Mouse (Mus musculus) ovary, postnatal 36 days (tissue): ENCODE results near the gene Tfap2c.

Experiments
- DNase-seq: peaks from one replicate; pipeline ENCODE4 v3.0.0; 2022; ENCODE audit warnings: low spot score, mixed read lengths

Tfap2c gene

DNA sequence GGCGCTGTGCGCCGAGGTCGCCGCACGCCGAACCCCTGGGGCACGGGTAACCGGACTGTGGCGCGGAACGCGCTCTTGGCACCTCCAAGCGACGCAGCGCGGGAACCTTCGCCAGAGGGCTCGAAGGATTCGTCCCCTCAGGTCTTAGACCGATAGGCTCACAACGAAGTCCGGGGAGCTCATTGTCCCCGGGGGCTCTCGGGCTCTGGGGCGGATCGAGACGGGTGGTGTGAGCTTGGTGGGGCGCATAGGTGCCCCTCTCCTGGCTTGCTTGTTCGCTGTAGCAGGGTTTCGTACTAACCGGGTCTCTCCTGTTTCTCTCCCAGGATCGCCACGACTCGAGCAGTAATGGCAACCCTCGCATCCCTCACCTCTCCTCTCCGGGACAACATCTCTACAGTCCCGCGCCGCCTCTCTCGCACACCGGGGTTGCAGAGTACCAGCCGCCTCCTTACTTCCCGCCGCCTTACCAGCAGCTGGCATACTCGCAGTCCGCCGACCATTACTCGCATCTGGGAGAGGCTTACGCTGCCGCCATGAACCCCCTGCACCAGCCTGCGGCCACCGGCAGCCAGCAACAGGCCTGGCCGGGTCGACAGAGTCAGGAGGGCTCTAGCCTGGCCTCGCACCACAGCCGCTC, 1.8 kb downstream of the Tfap2c start:
- DNase-seq, result no peak

DNA sequence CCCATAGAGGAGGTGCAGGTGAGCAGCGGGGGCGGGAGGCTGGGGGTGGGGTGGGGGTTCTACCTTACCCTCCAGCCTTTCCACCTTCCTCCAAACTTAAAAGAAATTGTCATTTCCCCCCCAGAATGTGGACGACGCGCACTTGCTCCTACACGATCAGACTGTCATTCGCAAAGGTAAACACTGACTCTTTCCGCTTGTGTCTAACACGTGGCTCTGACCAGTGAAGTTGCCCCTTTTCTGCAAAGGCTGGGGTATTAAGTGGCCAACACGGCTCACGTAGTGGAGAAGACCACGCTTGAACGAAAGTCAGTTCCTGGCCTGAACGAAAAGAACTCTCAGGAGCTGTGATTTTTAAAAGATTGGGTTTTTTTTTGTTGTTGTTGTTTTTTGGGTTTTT, 2.5 kb downstream of the Tfap2c start:
- DNase-seq, result no peak

DNA sequence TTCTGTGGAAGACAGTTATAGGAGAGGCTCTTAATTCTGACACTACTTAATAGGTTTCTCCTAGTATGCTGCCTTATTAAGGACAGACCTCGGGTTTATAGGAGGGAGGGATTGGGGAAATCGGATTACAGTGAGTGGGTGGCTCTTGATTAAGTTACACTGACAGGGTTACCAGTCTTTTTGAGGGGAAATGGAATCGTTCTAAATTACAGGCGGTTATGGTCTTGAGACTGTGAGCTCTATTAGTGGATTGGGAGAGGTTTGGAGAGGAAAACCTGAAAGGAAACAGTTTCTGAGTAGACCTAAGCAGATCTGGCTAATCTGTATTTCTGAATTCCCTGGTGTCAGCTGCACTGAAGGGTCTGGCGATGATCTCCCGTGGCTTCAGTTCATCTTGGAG, 3.3 kb downstream of the Tfap2c start:
- DNase-seq, result no peak

DNA sequence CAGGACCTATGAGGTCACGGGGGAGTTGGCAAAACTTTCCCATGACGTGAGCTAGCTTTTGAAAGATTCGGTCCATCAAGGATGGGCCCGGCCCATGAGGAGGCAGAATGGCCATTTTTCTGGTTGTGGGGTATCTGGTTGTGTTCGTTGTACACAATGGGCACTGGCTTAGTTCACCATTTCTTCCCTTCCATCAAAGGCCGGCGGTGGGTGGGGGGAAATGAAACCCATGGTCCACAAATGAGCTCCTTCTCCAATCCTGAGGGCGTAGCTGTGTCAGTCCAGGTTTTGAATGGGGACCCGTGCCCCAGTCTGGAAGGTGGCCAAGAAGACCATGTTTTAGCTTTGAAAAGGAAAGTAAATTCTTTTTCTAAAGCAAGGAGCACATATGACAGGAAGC, 4.8 kb downstream of the Tfap2c start:
- DNase-seq, result no peak

DNA sequence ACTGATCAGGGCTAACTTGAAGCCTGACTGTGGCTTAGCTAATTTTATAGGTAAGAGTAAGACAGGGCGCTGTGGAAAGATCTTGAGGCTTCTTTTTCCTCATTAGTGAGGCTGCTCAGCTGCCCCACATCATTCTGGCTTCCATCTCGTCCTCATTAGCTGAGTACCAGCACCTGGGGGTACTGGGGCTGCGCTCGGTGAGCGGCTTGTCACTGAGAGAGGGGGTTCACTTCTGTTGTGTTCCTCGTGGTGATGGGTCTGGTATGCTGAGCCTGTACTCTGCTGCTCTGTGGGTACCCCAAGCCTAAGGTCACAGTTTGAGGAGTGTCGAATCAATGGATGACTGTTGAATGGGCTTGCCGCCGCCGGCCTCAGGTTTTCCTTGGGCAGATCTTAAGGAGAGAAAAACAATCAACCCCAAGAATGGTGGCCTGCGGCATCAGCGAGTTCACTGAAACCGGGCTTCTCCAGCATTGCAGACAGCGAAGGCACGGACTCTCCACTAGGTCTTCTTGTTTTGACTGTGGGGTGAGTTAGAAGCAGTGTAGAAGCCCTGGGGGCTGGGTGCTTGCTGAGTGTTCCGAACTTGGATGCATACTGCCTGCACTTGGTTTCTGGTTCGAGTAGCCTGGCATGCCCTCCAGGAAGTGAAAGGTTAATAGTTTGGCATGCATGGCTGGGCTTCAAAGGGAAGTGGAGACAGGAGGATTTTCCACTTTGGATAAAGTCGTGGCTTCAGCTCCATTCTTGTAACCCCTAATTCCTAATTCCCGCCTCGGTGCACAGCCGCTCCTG, 9.5 kb downstream of the Tfap2c start:
- no peak for DNase-seq

DNA sequence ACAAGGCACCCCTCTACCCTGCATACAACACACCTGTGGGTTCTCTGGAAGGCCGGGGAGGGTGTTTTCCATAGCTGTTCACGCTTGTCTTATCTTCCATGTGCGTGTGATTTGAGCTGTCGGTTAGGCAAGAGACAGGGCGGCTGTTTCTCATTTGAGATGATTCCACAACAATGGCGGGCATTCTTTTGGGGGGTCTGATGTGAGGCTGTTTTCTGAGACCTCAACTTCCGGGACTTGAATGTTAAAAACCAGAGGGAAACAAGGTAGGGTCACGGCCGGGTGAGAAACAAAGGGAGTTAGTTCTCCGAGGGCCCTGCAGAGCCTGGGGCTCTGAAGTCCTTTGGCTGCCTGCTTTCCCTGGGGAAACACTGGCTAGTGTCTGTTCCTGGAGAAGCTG, 11.6 kb downstream of the Tfap2c start:
- no peak for DNase-seq

DNA sequence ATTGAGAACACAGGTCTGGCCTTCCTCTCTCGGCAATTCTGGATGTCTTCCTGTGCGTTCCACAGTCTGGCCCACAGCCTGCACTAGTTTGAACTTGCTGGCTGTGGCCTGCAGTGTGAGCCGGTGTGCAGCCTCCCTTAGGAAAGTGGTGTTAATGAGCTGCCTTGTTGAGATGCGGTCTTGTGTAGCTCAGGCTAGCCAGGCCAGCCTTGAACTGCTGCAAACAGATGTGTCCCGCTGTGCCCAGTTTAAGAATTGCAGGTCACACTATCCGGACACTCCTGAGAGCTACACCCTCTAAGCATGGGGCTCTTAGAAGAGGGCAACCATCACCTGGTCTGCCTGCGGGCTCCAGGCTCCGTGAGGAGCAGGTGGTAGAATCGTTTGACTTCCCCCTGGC, 18.4 kb downstream of the Tfap2c start:
- no peak for DNase-seq

DNA sequence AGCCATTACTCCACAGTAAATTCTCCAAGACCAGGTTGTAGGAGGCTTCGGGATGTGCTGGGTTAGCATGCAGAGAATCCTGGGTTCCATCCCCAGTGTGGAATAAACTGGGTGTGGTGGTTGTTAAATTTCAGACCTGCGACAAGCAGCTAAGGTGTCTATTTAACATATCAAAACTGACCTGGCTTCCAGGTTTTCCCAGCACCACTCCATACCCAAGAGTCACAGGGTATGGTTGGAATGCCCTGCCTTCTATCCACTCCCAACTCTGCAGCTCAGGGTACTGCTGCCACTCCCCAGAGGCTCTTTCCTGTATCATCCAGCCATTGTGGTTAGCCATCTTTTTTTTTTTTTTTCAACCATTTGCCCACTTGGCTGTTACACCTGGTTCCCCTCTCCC, 19.1 kb downstream of the Tfap2c start:
- no peak for DNase-seq

DNA sequence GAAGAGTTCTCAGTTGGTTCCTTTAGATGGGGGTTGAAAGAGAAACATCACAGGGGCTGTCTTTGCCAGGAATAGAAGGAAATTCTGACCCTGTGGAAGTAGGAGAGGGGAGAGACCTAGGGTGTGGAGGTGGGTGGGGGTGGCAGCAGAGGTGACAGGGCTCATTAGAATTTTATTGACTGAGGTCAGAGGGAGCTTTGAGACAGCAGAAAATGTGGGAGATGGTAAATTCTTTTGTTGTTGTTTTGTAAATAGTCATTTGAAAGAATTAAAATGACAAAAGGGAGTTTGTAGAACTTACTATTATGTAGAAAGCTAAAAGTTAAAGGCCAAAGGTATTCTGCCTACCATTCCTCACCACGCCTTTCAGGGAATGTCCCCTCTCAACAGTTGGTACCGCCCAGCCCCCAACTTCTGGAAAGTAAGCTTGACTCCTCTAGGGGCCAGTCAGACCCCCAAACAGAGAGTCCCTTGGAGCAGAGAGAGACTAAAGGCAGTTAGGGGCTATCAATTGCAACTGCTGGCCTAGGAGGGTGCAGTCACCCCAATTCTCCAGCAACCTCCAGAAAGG, 27.9 kb downstream of the Tfap2c start:
- DNase-seq, result no peak

DNA sequence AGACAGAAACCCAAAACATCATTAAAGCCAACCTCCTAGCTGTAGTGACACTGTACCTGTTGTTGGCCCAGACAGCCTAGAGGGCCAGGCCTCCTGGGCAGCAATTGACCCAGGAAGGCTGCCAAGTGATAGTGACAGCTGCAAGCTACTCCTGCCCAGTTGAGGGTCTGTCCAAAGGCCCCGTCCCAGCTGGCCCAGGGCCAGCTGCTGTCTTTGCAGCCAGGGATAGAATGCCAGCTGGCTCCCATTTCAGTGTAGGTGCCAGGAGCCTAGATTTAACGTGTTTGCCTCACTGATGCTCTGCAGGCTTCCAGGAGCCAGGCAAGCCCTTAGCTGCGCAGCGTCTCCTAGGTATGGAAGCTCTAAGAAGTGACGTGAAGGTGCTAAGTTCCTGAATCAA, 29.8 kb downstream of the Tfap2c start:
- no peak for DNase-seq

DNA sequence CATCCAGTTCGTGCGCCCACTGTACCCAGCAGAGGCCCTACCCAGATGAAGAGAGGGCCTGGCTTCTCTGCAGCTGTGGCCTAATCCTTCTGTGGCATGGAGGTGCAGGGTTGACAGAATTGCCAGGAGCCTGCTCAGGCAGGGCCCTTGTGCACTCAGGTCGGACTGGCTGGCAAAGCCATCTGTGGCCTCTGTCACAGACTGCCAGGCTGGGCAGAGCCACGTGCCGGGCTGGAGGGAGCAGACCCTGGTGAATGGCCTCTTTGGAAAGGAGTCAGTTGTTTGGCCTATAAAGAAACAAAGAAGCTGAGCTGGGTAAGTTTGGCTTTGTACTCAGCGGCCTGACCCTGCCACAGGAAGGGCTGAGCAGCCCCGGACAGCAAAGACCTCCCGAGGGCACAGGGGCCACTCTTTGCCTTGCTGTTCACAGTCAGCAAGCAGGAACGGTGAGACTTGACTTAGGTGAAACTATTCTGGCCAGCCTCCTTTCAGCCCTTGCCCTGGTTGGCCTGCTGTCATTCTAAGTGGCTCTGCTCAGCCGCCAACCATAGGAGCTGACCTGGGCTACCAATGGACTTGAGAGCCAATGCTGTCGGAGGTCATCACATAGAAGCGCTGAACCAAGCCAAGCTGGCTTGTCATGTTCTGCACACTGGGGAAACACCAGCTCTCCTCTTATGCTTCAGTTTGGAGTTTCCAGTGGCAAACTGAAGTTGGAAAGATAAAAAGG, 31.3 kb downstream of the Tfap2c start:
- no peak for DNase-seq

DNA sequence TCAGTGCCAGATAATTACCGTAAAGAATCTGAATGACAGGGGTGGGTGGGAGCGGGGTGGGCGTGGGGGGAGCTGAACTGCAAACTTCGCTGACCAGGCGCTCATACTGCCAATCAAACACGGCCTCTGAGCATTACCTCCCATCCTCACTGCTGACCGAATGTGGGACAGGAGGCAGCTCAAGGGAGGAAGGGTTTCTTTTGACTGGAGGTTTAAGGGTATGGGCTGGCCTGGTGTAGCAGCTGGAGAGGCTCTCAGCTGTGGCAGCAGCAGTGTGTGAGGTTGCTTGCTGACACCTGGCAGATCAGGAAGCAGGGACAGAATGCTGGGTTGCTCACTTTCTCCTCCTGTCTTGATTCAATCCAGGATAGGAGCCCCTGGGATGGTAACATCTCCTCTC, 33.9 kb downstream of the Tfap2c start:
- DNase-seq, result no peak

DNA sequence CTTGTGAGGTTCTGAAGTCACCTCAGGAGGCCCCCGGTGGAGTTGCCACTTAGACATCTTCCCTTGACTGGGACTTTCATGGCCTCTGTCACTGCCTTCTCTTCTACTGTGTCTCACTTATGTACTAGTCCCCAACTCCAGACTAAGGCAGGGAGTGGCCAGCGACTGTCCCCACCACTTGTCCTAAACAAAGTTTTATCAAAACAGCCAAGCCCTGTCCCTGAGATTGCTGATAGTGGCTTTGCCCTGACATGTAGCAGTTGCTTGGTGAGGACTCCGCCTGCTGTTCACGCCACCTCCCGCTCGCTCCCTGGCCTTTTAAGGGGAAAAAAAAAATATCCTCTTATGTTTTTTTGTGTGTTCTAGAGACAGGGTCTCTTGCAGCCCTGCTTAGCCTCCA, 35.9 kb downstream of the Tfap2c start:
- DNase-seq, result no peak

DNA sequence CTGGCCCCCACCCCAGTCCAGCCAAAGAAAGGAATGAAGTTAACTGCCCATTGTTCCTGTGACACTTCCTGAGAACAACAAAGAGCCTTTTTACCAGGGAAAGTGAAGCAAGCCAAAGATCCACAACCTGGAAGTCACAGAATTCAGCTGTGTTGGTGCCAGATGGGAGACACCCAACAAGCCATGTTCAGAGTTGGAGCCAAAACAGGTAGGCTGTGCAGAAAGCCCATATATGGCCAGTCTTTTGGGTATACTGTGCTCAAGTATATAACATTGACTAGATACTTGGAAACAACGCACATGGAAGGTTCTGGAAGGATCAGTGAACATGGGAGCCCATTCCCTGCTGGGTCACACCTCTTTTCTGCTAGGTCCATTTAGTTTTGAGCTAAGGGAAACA, 39.7 kb downstream of the Tfap2c start:
- DNase-seq, result no peak

DNA sequence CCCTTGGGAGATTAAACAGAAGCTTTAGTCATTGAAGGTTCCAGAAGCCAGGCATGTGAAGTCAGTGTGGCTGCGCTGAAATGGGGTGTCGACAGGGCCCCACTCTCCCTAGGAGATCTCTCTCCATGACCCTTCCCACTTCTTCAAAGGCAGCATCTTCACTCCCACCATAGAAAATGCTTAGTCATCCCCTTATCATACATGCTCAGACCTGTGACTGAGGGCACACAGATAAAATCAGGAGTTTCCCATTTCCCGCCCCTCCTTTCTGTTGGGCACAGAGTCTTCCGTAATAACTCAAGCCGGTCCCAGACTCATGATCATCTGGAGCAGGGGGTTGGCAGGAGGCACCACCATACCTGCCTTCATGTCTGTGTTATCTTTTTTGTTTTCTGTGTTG, 41.4 kb downstream of the Tfap2c start:
- no peak for DNase-seq

DNA sequence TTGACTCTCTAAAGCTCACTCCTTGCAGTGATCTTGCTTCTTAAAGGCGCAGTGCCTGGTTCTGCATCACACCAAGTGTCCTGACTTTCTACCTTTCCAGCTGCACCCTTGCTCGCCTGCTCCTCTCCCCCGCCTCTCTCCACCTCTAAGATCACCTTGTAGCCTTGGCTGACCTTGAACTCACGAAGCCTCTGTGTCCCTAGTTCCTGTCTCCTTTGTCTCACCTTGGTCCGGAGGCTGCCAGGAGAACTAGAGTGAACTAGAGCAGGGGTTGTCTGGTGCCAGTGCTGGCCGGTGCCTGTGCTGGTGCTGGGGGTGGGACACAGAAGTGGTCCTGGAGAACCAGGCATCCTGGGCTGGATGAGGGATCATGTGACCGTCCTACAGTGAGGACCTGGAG, 44.9 kb downstream of the Tfap2c start:
- no peak for DNase-seq

DNA sequence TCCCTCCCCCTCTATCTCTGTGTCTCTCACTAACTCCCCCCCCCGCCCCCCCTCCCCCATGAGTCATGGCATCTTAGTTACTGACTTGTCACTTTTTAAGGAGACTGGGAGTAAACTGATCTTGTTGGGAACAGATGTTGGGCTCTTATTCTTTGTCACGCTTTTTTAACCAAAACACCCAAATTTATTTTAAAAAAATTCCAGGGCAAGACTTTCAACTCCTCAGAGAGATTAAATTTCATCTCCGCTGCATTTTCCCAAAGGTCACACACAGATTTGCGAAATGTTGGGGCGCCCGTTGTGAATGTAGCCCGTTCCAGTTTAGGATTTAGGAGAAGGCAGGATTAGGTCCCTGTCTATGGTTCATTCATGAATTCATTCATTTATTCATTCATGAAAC, 47.7 kb downstream of the Tfap2c start:
- no peak for DNase-seq

DNA sequence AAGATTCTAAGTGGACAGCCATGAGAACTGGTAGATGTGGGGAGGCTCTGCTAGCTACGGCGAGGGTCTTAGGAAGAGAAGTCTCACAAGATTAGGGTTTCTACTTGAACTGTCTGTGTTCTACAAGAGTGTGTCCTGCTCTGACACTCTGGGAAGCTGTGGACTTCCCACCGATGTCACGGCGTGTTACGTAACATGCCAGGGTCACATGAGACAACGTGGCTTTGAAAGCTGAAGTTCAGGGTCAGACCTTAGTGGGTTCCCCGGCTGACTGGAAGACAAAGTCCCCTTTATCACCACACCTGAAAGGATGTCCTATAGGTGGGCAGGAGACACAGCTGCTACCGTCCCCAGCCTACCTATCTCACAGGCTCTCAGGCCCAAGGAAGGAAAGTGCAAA, 48.5 kb downstream of the Tfap2c start:
- no peak for DNase-seq

DNA sequence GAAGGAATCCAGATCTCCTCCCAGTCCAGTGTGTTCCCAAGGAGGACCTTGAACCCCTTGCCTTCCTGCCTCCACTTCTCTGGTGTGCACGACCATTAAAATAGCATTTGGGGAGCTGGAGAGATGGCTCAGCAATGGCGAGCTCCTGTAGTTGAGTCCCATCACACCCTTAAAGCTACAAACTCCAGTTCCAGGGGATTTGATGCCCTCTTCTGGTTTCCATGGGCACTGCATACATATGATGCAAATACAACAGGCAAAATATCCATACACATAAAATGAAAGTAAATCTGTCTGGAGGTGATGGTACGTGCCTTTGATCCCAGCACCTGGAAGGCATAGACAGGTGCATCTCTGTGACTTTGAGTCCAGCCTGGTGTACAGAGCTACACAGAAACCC, 55.2 kb downstream of the Tfap2c start:
- DNase-seq, result no peak

DNA sequence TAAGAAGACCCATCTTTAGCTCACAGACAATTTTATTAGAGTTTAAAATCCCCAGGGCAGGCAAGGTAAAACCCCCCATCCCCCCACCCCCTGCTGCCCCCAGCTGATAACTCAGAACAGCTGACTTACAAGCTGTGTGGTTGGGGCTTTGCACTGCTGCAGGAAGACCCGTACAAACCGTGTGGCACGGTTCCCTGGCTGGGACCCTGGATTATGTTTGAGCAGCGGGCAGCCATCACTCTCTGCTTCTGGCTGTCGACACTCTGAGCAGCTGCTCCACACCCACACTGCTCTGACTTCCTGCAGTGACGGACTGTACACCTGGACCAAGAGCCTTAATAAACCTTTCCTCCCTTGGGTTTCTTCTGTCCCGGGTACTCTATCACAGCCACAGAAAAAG, 56.2 kb downstream of the Tfap2c start:
- DNase-seq, result no peak

DNA sequence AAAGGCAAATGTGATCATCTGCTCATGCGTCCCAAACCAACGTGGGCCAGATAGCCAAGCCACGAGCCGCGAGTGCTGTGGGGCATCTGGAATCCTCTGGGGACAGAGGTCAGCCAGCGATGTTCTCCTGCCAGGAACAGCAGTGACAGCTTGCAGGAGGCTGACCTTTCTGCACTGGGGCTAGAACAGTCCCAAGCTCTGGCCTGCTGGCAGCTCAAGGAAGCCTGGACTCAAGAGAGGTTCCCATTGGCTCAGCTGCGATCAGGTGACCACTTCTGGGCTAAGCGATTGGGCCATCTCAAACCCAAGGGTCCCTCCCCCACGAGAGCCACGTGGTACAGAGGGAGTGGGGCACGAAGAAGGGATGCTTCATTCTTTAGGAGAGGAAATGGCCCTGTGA, 58.3 kb downstream of the Tfap2c start:
- DNase-seq, result no peak
